7 mouse cellular contexts compared by ENCODE assay signal in genomic region chr9:87740667-87741066, GRCm38 (mm10). TPM values are rescaled to one million over a fixed set of nuclear protein-coding genes. Genes with fewer than 3 reads are reported as not detected.
DNase-seq lines count a peak whose midpoint lies in the region; ATAC-seq lines count a peak whose summit lies in the region.

No protein-coding gene starts in this region.

- peak; percentile 68 for ATAC-seq in heart, embryonic 11.5 days (replicated peaks; ENCODE audit: insufficient number of reproducible peaks, low FRiP score, low TSS enrichment)
- peak; percentile 81 for ATAC-seq in kidney, embryonic 14.5 days (ENCODE audit: low FRiP score, low TSS enrichment)
- ATAC-seq in stomach, embryonic 15.5 days (ENCODE audit: insufficient read depth, low FRiP score, low read depth), result peak; percentile 68; the same call in 1 of the 2 replicates

- H3K4me3 ChIP-seq in heart, embryonic 11.5 days (ENCODE audit: low read depth, low read length), result peak overlapping the region; percentile 45
- H3K4me3 ChIP-seq in kidney, embryonic 14.5 days (ENCODE audit: low read length), result peak overlapping the region; percentile 19; the same call in 1 of the 2 replicates
- H3K4me3 ChIP-seq in stomach, embryonic 15.5 days (replicated peaks), result no peak overlapping the region

- peaks cover 71% of the 10 kb centered on the region for H3K27me3 ChIP-seq in heart, embryonic 11.5 days (ENCODE audit: control insufficient read depth, insufficient read depth, low read length)
- H3K27me3 ChIP-seq in kidney, embryonic 14.5 days (ENCODE audit: control insufficient read depth, insufficient read depth, low read length), result peaks cover 62% of the 10 kb centered on the region
- H3K27me3 ChIP-seq in stomach, embryonic 15.5 days (replicated peaks), result peaks cover 65% of the 10 kb centered on the region

- peak; percentile 55 for DNase-seq in urinary bladder, postnatal 14 days (ENCODE audit: low spot score)
- no peak for DNase-seq in urinary bladder, postnatal 10 days (ENCODE audit: low spot score)
- DNase-seq in embryo, embryonic 10 days (ENCODE audit: low spot score), result peak; percentile 71
- DNase-seq in lung, postnatal 10 days, result peak; percentile 54

- no peak overlapping the region for H3K27ac ChIP-seq in heart, embryonic 11.5 days (ENCODE audit: low read depth, low read length)
- no peak overlapping the region for H3K27ac ChIP-seq in kidney, embryonic 14.5 days (ENCODE audit: low read depth, low read length)
- no peak overlapping the region for H3K27ac ChIP-seq in stomach, embryonic 15.5 days

- no peaks in the 10 kb centered on the region for H3K9me3 ChIP-seq in heart, embryonic 11.5 days (replicated peaks; ENCODE audit: control insufficient read depth, low read length)
- H3K9me3 ChIP-seq in kidney, embryonic 14.5 days (ENCODE audit: control insufficient read depth, low read length), result no peaks in the 10 kb centered on the region
- H3K9me3 ChIP-seq in stomach, embryonic 15.5 days, result no peaks in the 10 kb centered on the region

- H3K4me2 ChIP-seq in heart, embryonic 11.5 days, result peak overlapping the region; percentile 86
- H3K4me2 ChIP-seq in kidney, embryonic 14.5 days (replicated peaks; ENCODE audit: low read depth, low read length), result peak overlapping the region; percentile 42; the same call in 1 of the 2 replicates
- peak overlapping the region; percentile 21 for H3K4me2 ChIP-seq in stomach, embryonic 15.5 days

- H3K9ac ChIP-seq in heart, embryonic 11.5 days (ENCODE audit: low read depth, low read length), result no peak overlapping the region
- H3K9ac ChIP-seq in kidney, embryonic 14.5 days (ENCODE audit: low read depth, low read length), result no peak overlapping the region
- no peak overlapping the region for H3K9ac ChIP-seq in stomach, embryonic 15.5 days

- H3K4me1 ChIP-seq in heart, embryonic 11.5 days (ENCODE audit: control insufficient read depth, insufficient read depth, low read length), result peaks cover 6% of the 10 kb centered on the region
- H3K4me1 ChIP-seq in kidney, embryonic 14.5 days (ENCODE audit: control insufficient read depth, insufficient read depth, low read length), result peaks cover 11% of the 10 kb centered on the region; the same call in 1 of the 2 replicates
- H3K4me1 ChIP-seq in stomach, embryonic 15.5 days, result peaks cover 17% of the 10 kb centered on the region

- no peaks in the 10 kb centered on the region for H3K36me3 ChIP-seq in heart, embryonic 11.5 days (ENCODE audit: control insufficient read depth, insufficient read depth, low read length)
- H3K36me3 ChIP-seq in kidney, embryonic 14.5 days (ENCODE audit: control insufficient read depth, insufficient read depth, low read length), result no peaks in the 10 kb centered on the region
- no peaks in the 10 kb centered on the region for H3K36me3 ChIP-seq in stomach, embryonic 15.5 days

- 1% methylated on average over 11 of the region's 11 CpGs for WGBS in heart, embryonic 11.5 days (ENCODE audit: insufficient replicate concordance)
- 1% methylated on average over 11 of the region's 11 CpGs for WGBS in kidney, embryonic 14.5 days
- 2% methylated on average over 11 of the region's 11 CpGs for WGBS in stomach, embryonic 15.5 days

RNA-seq across cellular contexts. Expression of gene Tbx18, which starts 9.6 kb away (rescaled TPM):
- 15.9 and 16.7 TPM in 2 replicates for polyA plus RNA-seq in heart, embryonic 11.5 days (2014; fragmentation: Nextera tagmentation; extraction: Ambion mirVana)
- polyA plus RNA-seq in kidney, embryonic 14.5 days (2014; fragmentation: Nextera tagmentation; extraction: Ambion mirVana), result 3.1 and 3.5 TPM in 2 replicates
- polyA plus RNA-seq in stomach, embryonic 15.5 days (2015; fragmentation: Nextera tagmentation; extraction: Ambion mirVana), result 0.41 and 0.69 TPM in 2 replicates

Comparison
In these comparisons a context has a peak if more than half of its experiments do, and no peak if none do; other contexts are left out.
1. H3K4me2 ChIP-seq: peak in every context shown above with its lines; median percentile 86 in heart, embryonic 11.5 days; 42 in kidney, embryonic 14.5 days; 21 in stomach, embryonic 15.5 days.